Mouse (Mus musculus): ENCODE results near the gene Acbd3. TPM values are rescaled to one million over a fixed set of nuclear protein-coding genes. Genes with fewer than 3 reads are reported as not detected.

Acbd3 gene
- polyA plus RNA-seq, 1 experiment from 2014 or later = 28.0 TPM

GRCm38 (mm10) chr1:180800022-180800421, 74.2 kb downstream of the Acbd3 start:
- ATAC-seq (ENCODE audit: low FRiP score, low TSS enrichment) = no peak
- Histone ChIP-seq H3K4me1 (ENCODE audit: control insufficient read depth, insufficient read depth, low read length) (no peaks in the 10 kb centered on the region), H3K4me2 (replicated peaks; ENCODE audit: low read depth, low read length) (no peak overlapping the region), H3K27ac (ENCODE audit: low read depth, low read length) (no peak overlapping the region), H3K4me3 (ENCODE audit: low read length) (no peak overlapping the region), H3K36me3 (ENCODE audit: control insufficient read depth, insufficient read depth, low read length) (peaks cover 37% of the 10 kb centered on the region), H3K27me3 (ENCODE audit: control insufficient read depth, insufficient read depth, low read length) (no peaks in the 10 kb centered on the region), H3K9ac (ENCODE audit: low read depth, low read length) (no peak overlapping the region), H3K9me3 (ENCODE audit: control insufficient read depth, low read length) (no peaks in the 10 kb centered on the region)
- WGBS = 48% methylated on average over 5 of the region's 5 CpGs

GRCm38 (mm10) chr1:180800814-180801213, 75.0 kb downstream of the Acbd3 start:
- 58% methylated on average over 2 of the region's 2 CpGs for WGBS
- Histone ChIP-seq H3K9ac (ENCODE audit: low read depth, low read length) (no peak overlapping the region), H3K36me3 (ENCODE audit: control insufficient read depth, insufficient read depth, low read length) (peaks cover 45% of the 10 kb centered on the region), H3K4me2 (replicated peaks; ENCODE audit: low read depth, low read length) (no peak overlapping the region), H3K4me3 (ENCODE audit: low read length) (no peak overlapping the region), H3K27ac (ENCODE audit: low read depth, low read length) (no peak overlapping the region), H3K4me1 (ENCODE audit: control insufficient read depth, insufficient read depth, low read length) (no peaks in the 10 kb centered on the region), H3K9me3 (ENCODE audit: control insufficient read depth, low read length) (no peaks in the 10 kb centered on the region), H3K27me3 (ENCODE audit: control insufficient read depth, insufficient read depth, low read length) (no peaks in the 10 kb centered on the region)
- ATAC-seq (ENCODE audit: low FRiP score, low TSS enrichment) = 0 out of 2 replicates have a peak, but pooled peaks have one; percentile 45

- no peak overlapping the region for H3K4me2 ChIP-seq (replicated peaks; ENCODE audit: low read depth, low read length)
- H3K9ac ChIP-seq (ENCODE audit: low read depth, low read length) = no peak overlapping the region
- no peaks in the 10 kb centered on the region for H3K4me1 ChIP-seq (ENCODE audit: control insufficient read depth, insufficient read depth, low read length)
- WGBS = 85% methylated on average over 3 of the region's 3 CpGs
- no peak overlapping the region for H3K27ac ChIP-seq (ENCODE audit: low read depth, low read length)
- peak; percentile 46; the same call in 1 of the 2 replicates for ATAC-seq (ENCODE audit: low FRiP score, low TSS enrichment)
- peaks cover 52% of the 10 kb centered on the region for H3K36me3 ChIP-seq (ENCODE audit: control insufficient read depth, insufficient read depth, low read length)
- H3K27me3 ChIP-seq (ENCODE audit: control insufficient read depth, insufficient read depth, low read length) = no peaks in the 10 kb centered on the region
- no peaks in the 10 kb centered on the region for H3K9me3 ChIP-seq (ENCODE audit: control insufficient read depth, low read length)
- H3K4me3 ChIP-seq (ENCODE audit: low read length) = no peak overlapping the region
Observed at GRCm38 (mm10) chr1:180801466-180801994, 75.7 kb downstream of the Acbd3 start.

Other genes starting within 250 kb of the Acbd3 start
- 1.7 and 1.8 TPM in 2 replicates for gene Stum, start 242.5 kb upstream of the Acbd3 start, polyA plus RNA-seq (2014; fragmentation: Nextera tagmentation; extraction: Ambion mirVana)
- gene Parp1, start 157.1 kb upstream of the Acbd3 start, polyA plus RNA-seq (2014; fragmentation: Nextera tagmentation; extraction: Ambion mirVana) = 110 and 165 TPM in 2 replicates
- 19.3 and 22.0 TPM in 2 replicates for gene Lin9, start 84.9 kb upstream of the Acbd3 start, polyA plus RNA-seq (2014; fragmentation: Nextera tagmentation; extraction: Ambion mirVana)
- 0.36 and 0.47 TPM in 2 replicates for gene Mixl1, start 29.0 kb upstream of the Acbd3 start, polyA plus RNA-seq (2014; fragmentation: Nextera tagmentation; extraction: Ambion mirVana)
- 2,845 and 3,531 TPM in 2 replicates for gene H3f3a, start 87.9 kb downstream of the Acbd3 start, polyA plus RNA-seq (2014; fragmentation: Nextera tagmentation; extraction: Ambion mirVana)
- gene Sde2, start 125.1 kb downstream of the Acbd3 start, polyA plus RNA-seq (2014; fragmentation: Nextera tagmentation; extraction: Ambion mirVana) = 32.9 and 39.6 TPM in 2 replicates
- not detected in 2 replicates for gene Lefty2, start 167.1 kb downstream of the Acbd3 start, polyA plus RNA-seq (2014; fragmentation: Nextera tagmentation; extraction: Ambion mirVana)
- 93.9 and 103 TPM in 2 replicates for gene Pycr2, start 178.2 kb downstream of the Acbd3 start, polyA plus RNA-seq (2014; fragmentation: Nextera tagmentation; extraction: Ambion mirVana)
- gene Lefty1, start 209.0 kb downstream of the Acbd3 start, polyA plus RNA-seq (2014; fragmentation: Nextera tagmentation; extraction: Ambion mirVana) = 0.51 and 0.54 TPM in 2 replicates
- 4.0 and 7.5 TPM in 2 replicates for gene Tmem63a, start 216.3 kb downstream of the Acbd3 start, polyA plus RNA-seq (2014; fragmentation: Nextera tagmentation; extraction: Ambion mirVana)

All from kidney, embryonic 14.5 days (tissue).